ENCODE assay signal across 24 mouse cellular contexts in the genomic region with DNA sequence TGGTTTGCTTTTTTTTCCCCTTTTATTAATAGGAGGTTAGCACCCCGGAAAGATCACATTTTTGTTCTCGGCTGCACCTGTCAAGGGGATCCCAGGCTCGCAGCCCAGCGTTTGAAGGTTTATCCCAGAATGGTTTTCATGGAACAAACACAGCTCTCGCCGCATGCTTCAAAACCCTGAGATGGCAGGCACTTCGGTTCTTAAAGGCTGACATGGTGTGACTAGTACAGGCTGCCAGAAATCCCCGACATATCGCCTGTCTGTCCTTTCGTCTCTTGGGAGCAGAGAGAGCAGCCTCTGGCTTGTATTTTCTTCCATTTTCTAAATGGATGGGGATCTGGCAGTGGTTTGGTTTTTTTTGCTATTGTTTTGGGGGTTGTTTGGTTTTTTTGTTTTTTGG.
DNase-seq lines count a peak whose midpoint lies in the region; ATAC-seq and TF ChIP-seq lines count a peak whose summit lies in the region.
"Had no signal": no experiment of that assay in that cellular context is flagged by ENCODE, and none has a peak within 500 bp of the region (broad histone marks: within the 10 kb centered on the region; RNA-seq: fewer than 3 reads in every experiment).

No protein-coding gene starts in this region.

- H3K9me3 ChIP-seq in hindbrain, embryonic 12.5 days (replicated peaks): no peaks in the 10 kb centered on the region
- H3K9me3 ChIP-seq in hindbrain, embryonic 10.5 days: no peaks in the 10 kb centered on the region
- H3K9me3 ChIP-seq in hindbrain, embryonic 13.5 days: no peaks in the 10 kb centered on the region
- H3K9me3 ChIP-seq in hindbrain, postnatal 0 days (ENCODE audit: low read length): no peaks in the 10 kb centered on the region
- no peaks in the 10 kb centered on the region for H3K9me3 ChIP-seq in midbrain, postnatal 0 days (ENCODE audit: low read length)
- H3K9me3 ChIP-seq: embryonic facial prominence, embryonic 12.5 days; forebrain, embryonic 12.5 days; heart, embryonic 10.5 days; limb, embryonic 13.5 days; liver, embryonic 13.5 days had no signal

- ATAC-seq in hindbrain, embryonic 12.5 days (ENCODE audit: low FRiP score): no peak
- no peak for ATAC-seq in hindbrain, embryonic 13.5 days (ENCODE audit: low FRiP score)
- no peak for ATAC-seq in hindbrain, postnatal 0 days
- no peak for ATAC-seq in midbrain, postnatal 0 days (ENCODE audit: low FRiP score)
- ATAC-seq: activated CD4-positive, CD25-positive, alpha-beta regulatory T cell, adult 4 months; intestine, embryonic 16.5 days had no signal

- H3K4me2 ChIP-seq in hindbrain, embryonic 12.5 days (replicated peaks): no peak overlapping the region
- no peak overlapping the region for H3K4me2 ChIP-seq in hindbrain, embryonic 13.5 days
- no peak overlapping the region for H3K4me2 ChIP-seq in hindbrain, postnatal 0 days (ENCODE audit: low read depth, low read length)
- H3K4me2 ChIP-seq in midbrain, postnatal 0 days (ENCODE audit: low read depth, low read length, poor library complexity, severe bottlenecking): no peak overlapping the region
- H3K4me2 ChIP-seq: embryonic facial prominence, embryonic 12.5 days; forebrain, embryonic 12.5 days; limb, embryonic 13.5 days; liver, embryonic 13.5 days had no signal

- TF ChIP-seq CTCF in hindbrain, postnatal 0 days (IDR thresholded peaks at IDR 0.05; ENCODE audit: low read depth): no peak
- TF ChIP-seq CTCF in midbrain, postnatal 0 days (IDR thresholded peaks at IDR 0.05): no peak
- no peak for TF ChIP-seq CTCF in layer of hippocampus, adult 2 months (conservative IDR thresholded peaks at IDR 0.05)

- H3K36me3 ChIP-seq in hindbrain, embryonic 12.5 days: no peaks in the 10 kb centered on the region
- H3K36me3 ChIP-seq in hindbrain, embryonic 10.5 days: no peaks in the 10 kb centered on the region
- H3K36me3 ChIP-seq in hindbrain, embryonic 13.5 days: no peaks in the 10 kb centered on the region
- no peaks in the 10 kb centered on the region for H3K36me3 ChIP-seq in hindbrain, postnatal 0 days (ENCODE audit: insufficient read depth, low read length)
- H3K36me3 ChIP-seq in midbrain, postnatal 0 days (ENCODE audit: insufficient read depth, low read length): no peaks in the 10 kb centered on the region
- H3K36me3 ChIP-seq: embryonic facial prominence, embryonic 12.5 days; forebrain, embryonic 12.5 days; heart, embryonic 10.5 days; limb, embryonic 13.5 days; liver, embryonic 13.5 days had no signal

- H3K27ac ChIP-seq in hindbrain, embryonic 12.5 days: peak overlapping the region; percentile 5; the same call in 1 of the 2 replicates
- no peak overlapping the region for H3K27ac ChIP-seq in hindbrain, embryonic 10.5 days
- peak overlapping the region; percentile 85 for H3K27ac ChIP-seq in hindbrain, embryonic 13.5 days
- no peak overlapping the region for H3K27ac ChIP-seq in hindbrain, postnatal 0 days
- no peak overlapping the region for H3K27ac ChIP-seq in midbrain, postnatal 0 days (ENCODE audit: low read depth, low read length)
- H3K27ac ChIP-seq in layer of hippocampus, adult 2 months: no peak overlapping the region
- H3K27ac ChIP-seq: embryonic facial prominence, embryonic 12.5 days; forebrain, embryonic 12.5 days; heart, embryonic 10.5 days; limb, embryonic 13.5 days; liver, embryonic 13.5 days had no signal

- no peak overlapping the region for H3K4me3 ChIP-seq in hindbrain, embryonic 12.5 days
- H3K4me3 ChIP-seq in hindbrain, embryonic 10.5 days: no peak overlapping the region
- H3K4me3 ChIP-seq in hindbrain, embryonic 13.5 days: no peak overlapping the region
- H3K4me3 ChIP-seq in hindbrain, postnatal 0 days (ENCODE audit: low read length): no peak overlapping the region
- no peak overlapping the region for H3K4me3 ChIP-seq in midbrain, postnatal 0 days (ENCODE audit: low read depth, low read length)
- no peak overlapping the region for H3K4me3 ChIP-seq in layer of hippocampus, adult 2 months
- H3K4me3 ChIP-seq: embryonic facial prominence, embryonic 12.5 days; erythroblast, embryonic 14.5 days; forebrain, embryonic 12.5 days; heart, embryonic 10.5 days; limb, embryonic 13.5 days; liver, embryonic 13.5 days had no signal

- peaks cover 25% of the 10 kb centered on the region for H3K4me1 ChIP-seq in hindbrain, embryonic 12.5 days
- peaks cover 22% of the 10 kb centered on the region for H3K4me1 ChIP-seq in hindbrain, embryonic 10.5 days (replicated peaks)
- peaks cover 41% of the 10 kb centered on the region for H3K4me1 ChIP-seq in hindbrain, embryonic 13.5 days (replicated peaks)
- 0 out of 2 replicates have a peak, but pooled peaks cover 6% of the 10 kb centered on the region for H3K4me1 ChIP-seq in hindbrain, postnatal 0 days (ENCODE audit: insufficient read depth, low read length)
- H3K4me1 ChIP-seq in midbrain, postnatal 0 days (ENCODE audit: insufficient read depth, low read length): 0 out of 2 replicates have a peak, but pooled peaks cover 8% of the 10 kb centered on the region
- H3K4me1 ChIP-seq: heart, embryonic 10.5 days; liver, embryonic 13.5 days had no signal

- 63% methylated on average over 10 of the region's 10 CpGs for WGBS in hindbrain, embryonic 12.5 days
- whole genome bisulfite sequencing in hindbrain, embryonic 10.5 days: 81% methylated on average over 10 of the region's 10 CpGs
- WGBS in hindbrain, embryonic 13.5 days: 50% methylated on average over 10 of the region's 10 CpGs
- 26% methylated on average over 10 of the region's 10 CpGs for WGBS in hindbrain, postnatal 0 days
- WGBS in midbrain, postnatal 0 days: 39% methylated on average over 10 of the region's 10 CpGs

- no peak for DNase-seq in hindbrain, embryonic 10.5 days (ENCODE audit: low spot score)
- DNase-seq in hindbrain, postnatal 0 days (ENCODE audit: low spot score): peak; percentile 47
- DNase-seq in midbrain, postnatal 0 days (ENCODE audit: low spot score): peak; percentile 42
- no peak for DNase-seq in adipocyte (ENCODE audit: low spot score)
- DNase-seq in spleen, postnatal 36 days (ENCODE audit: low spot score in 2 of 2): no peak
- no peak for DNase-seq in layer of hippocampus, adult 2 months (ENCODE audit: low spot score in 2 of 2)
- DNase-seq: adrenal gland, postnatal 10 days; cerebellum, adult 8-10 months; gastrocnemius, postnatal 10 days; kidney, adult 9 months; kidney, postnatal 14 days; layer of hippocampus, postnatal 36 days; liver, embryonic 13.5 days; lung, adult 2 months; lung, postnatal 14 days had no signal

- no peaks in the 10 kb centered on the region for H3K27me3 ChIP-seq in hindbrain, embryonic 12.5 days
- no peaks in the 10 kb centered on the region for H3K27me3 ChIP-seq in hindbrain, embryonic 10.5 days (ENCODE audit: insufficient read depth, poor library complexity, severe bottlenecking)
- H3K27me3 ChIP-seq in hindbrain, embryonic 13.5 days: no peaks in the 10 kb centered on the region
- no peaks in the 10 kb centered on the region for H3K27me3 ChIP-seq in hindbrain, postnatal 0 days (ENCODE audit: insufficient read depth, low read length)
- no peaks in the 10 kb centered on the region for H3K27me3 ChIP-seq in midbrain, postnatal 0 days (ENCODE audit: insufficient read depth, low read length)
- H3K27me3 ChIP-seq: embryonic facial prominence, embryonic 12.5 days; forebrain, embryonic 12.5 days; limb, embryonic 13.5 days; liver, embryonic 13.5 days had no signal

- H3K9ac ChIP-seq in hindbrain, embryonic 12.5 days: no peak overlapping the region
- H3K9ac ChIP-seq in hindbrain, embryonic 13.5 days: 0 out of 2 replicates have a peak overlapping the region, but pooled peaks have one; percentile 29
- no peak overlapping the region for H3K9ac ChIP-seq in hindbrain, postnatal 0 days (replicated peaks; ENCODE audit: low read length)
- no peak overlapping the region for H3K9ac ChIP-seq in midbrain, postnatal 0 days (replicated peaks; ENCODE audit: low read length, poor library complexity, severe bottlenecking)
- H3K9ac ChIP-seq: embryonic facial prominence, embryonic 12.5 days; forebrain, embryonic 12.5 days; limb, embryonic 13.5 days; liver, embryonic 13.5 days had no signal

Comparison
In these comparisons a context has a peak if more than half of its experiments do, and no peak if none do; other contexts are left out.
1. H3K27ac ChIP-seq: peak in hindbrain, embryonic 12.5 days (single experiment) and hindbrain, embryonic 13.5 days (single experiment); none in hindbrain, embryonic 10.5 days (single experiment), hindbrain, postnatal 0 days (single experiment), midbrain, postnatal 0 days (single experiment) and layer of hippocampus, adult 2 months (single experiment).
2. DNase-seq: peak in hindbrain, postnatal 0 days (single experiment) and midbrain, postnatal 0 days (single experiment); none in hindbrain, embryonic 10.5 days (single experiment), adipocyte (single experiment), spleen, postnatal 36 days (0 of 2) and layer of hippocampus, adult 2 months (0 of 2).